Mouse (Mus musculus): ENCODE measurements around the gene Mettl7a3. TPM values are rescaled to one million over a fixed set of nuclear protein-coding genes. Genes with fewer than 3 reads are reported as not detected.

Gene Mettl7a3
- 0.43 and 0.50 TPM in 2 replicates for polyA plus RNA-seq (2014; fragmentation: Nextera tagmentation; extraction: Ambion mirVana)

DNA sequence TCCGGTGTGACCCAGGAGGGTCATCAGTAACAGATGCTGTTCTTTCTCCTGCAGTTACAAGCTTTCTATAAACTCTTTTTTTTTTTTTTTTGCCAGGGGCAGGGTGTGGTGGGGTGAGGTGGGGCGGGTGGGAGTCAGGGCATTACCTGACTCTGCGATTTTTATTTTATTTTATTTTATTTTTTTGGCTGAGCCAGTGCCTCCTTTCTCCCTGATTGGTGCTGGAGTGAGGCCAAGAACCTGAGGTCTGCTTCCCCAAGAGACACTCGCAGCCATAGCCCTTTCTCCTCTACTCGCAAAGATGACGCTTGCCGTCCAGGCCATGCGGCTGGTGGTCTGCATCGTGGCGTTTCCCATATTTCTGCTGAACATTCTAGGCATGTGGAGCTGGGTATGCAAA lies at the start of gene Mettl7a3:
TSS of gene Mettl7a3 (plus strand) at position 301 of the 400 bp plus-strand sequence.
- DNase-seq (ENCODE audit: low spot score): no peak
- Histone ChIP-seq H3K4me1 (ENCODE audit: control insufficient read depth, insufficient read depth, low read length) (no peaks in the 10 kb centered on the region), H3K4me3 (ENCODE audit: low read depth, low read length) (no peak within 1 kb of the TSS), H3K4me2 (ENCODE audit: low read depth, low read length) (no peak within 1 kb of the TSS), H3K9ac (ENCODE audit: low read depth, low read length) (no peak within 1 kb of the TSS), H3K27ac (replicated peaks; ENCODE audit: low read depth, low read length) (no peak within 1 kb of the TSS), H3K9me3 (ENCODE audit: control insufficient read depth, low read length) (no peaks in the 10 kb centered on the region), H3K36me3 (ENCODE audit: control insufficient read depth, insufficient read depth, low read length) (no peaks in the 10 kb centered on the region), H3K27me3 (replicated peaks; ENCODE audit: control insufficient read depth, insufficient read depth, low read length) (no peaks in the 10 kb centered on the region)
- no peak for ATAC-seq (ENCODE audit: low read depth)
- 53% methylated on average over 10 of the region's 10 CpGs for WGBS

DNA sequence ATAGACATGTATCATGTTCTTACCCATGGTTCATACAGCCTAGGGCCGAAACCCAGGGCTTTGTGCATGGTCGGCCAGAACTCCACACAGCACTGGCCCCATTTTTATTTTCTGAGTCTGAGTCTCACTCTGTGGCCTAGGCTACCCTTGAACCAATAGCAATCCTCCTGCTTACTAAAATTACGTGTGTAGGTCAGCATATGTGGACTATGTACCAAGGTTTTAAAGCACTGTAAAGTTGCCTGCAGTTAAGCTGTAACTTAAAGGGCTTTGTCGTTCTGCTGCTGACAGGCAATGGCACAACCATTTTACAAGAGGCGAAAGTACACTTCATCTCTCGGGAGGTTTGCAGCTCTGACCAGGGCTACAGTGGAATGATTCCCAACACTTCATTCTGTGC lies 45.7 kb upstream of the Mettl7a3 start:
- H3K4me3 ChIP-seq (ENCODE audit: low read depth, low read length): no peak overlapping the region
- no peak for DNase-seq (ENCODE audit: low spot score)
- H3K4me2 ChIP-seq (ENCODE audit: low read depth, low read length): no peak overlapping the region
- H3K9me3 ChIP-seq (ENCODE audit: control insufficient read depth, low read length): no peaks in the 10 kb centered on the region
- H3K9ac ChIP-seq (ENCODE audit: low read depth, low read length): no peak overlapping the region
- H3K27ac ChIP-seq (replicated peaks; ENCODE audit: low read depth, low read length): no peak overlapping the region
- H3K4me1 ChIP-seq (ENCODE audit: control insufficient read depth, insufficient read depth, low read length): no peaks in the 10 kb centered on the region
- H3K27me3 ChIP-seq (replicated peaks; ENCODE audit: control insufficient read depth, insufficient read depth, low read length): no peaks in the 10 kb centered on the region
- no peak for ATAC-seq (ENCODE audit: low read depth)
- WGBS: 91% methylated on average over 6 of the region's 6 CpGs
- no peaks in the 10 kb centered on the region for H3K36me3 ChIP-seq (ENCODE audit: control insufficient read depth, insufficient read depth, low read length)

DNA sequence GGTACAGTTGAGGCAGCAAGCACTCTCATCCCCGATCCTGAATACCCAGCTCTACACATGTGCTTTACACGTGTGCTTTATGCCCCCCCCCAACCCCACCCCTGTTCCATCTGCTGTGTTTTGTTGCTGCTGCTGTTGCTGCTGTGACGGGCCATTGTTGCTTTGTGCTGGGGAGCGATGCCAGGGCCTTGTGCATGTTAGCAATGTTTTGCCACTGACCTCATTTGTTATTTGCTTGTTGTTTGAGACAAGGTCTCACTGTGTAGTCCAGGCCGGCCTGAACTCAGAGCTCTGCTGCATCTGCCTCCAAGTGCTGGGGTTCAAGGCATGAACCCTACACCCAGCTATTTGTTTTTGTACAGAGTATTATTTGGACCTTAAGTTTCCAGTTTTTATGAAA lies 43.9 kb upstream of the Mettl7a3 start:
- DNase-seq (ENCODE audit: low spot score) (no peak), ATAC-seq (ENCODE audit: low read depth) (no peak)
- H3K4me1 ChIP-seq (ENCODE audit: control insufficient read depth, insufficient read depth, low read length): no peaks in the 10 kb centered on the region
- no peak overlapping the region for H3K9ac ChIP-seq (ENCODE audit: low read depth, low read length)
- 75% methylated on average over 5 of the region's 5 CpGs for WGBS
- H3K27ac ChIP-seq (replicated peaks; ENCODE audit: low read depth, low read length): no peak overlapping the region
- no peak overlapping the region for H3K4me3 ChIP-seq (ENCODE audit: low read depth, low read length)
- no peaks in the 10 kb centered on the region for H3K27me3 ChIP-seq (replicated peaks; ENCODE audit: control insufficient read depth, insufficient read depth, low read length)
- no peaks in the 10 kb centered on the region for H3K9me3 ChIP-seq (ENCODE audit: control insufficient read depth, low read length)
- H3K36me3 ChIP-seq (ENCODE audit: control insufficient read depth, insufficient read depth, low read length): no peaks in the 10 kb centered on the region
- H3K4me2 ChIP-seq (ENCODE audit: low read depth, low read length): no peak overlapping the region

DNA sequence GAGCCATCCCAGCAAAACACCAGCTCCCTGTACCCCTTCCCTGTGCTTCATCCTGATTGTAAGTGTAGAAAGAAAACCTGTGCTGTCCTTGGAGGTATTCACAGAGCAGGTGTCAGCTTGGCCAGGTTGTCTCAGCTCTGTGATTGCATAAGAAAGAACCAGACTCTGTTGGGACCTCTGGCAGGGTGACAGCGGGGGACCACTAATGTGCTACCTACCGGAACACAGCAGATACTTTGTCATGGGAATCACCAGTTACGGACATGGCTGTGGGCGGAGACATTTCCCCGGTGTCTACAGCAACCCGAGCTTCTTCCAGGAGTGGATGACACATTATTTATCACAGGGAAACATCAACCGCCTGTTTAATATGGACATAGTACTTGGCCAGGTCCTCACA lies 42.4 kb upstream of the Mettl7a3 start:
- 68% methylated on average over 7 of the region's 7 CpGs for WGBS
- Histone ChIP-seq H3K4me3 (ENCODE audit: low read depth, low read length) (no peak overlapping the region), H3K4me2 (ENCODE audit: low read depth, low read length) (no peak overlapping the region), H3K36me3 (ENCODE audit: control insufficient read depth, insufficient read depth, low read length) (no peaks in the 10 kb centered on the region), H3K27ac (replicated peaks; ENCODE audit: low read depth, low read length) (no peak overlapping the region), H3K27me3 (replicated peaks; ENCODE audit: control insufficient read depth, insufficient read depth, low read length) (no peaks in the 10 kb centered on the region), H3K9ac (ENCODE audit: low read depth, low read length) (no peak overlapping the region), H3K9me3 (ENCODE audit: control insufficient read depth, low read length) (no peaks in the 10 kb centered on the region), H3K4me1 (ENCODE audit: control insufficient read depth, insufficient read depth, low read length) (no peaks in the 10 kb centered on the region)
- DNase-seq (ENCODE audit: low spot score): no peak
- no peak for ATAC-seq (ENCODE audit: low read depth)

DNA sequence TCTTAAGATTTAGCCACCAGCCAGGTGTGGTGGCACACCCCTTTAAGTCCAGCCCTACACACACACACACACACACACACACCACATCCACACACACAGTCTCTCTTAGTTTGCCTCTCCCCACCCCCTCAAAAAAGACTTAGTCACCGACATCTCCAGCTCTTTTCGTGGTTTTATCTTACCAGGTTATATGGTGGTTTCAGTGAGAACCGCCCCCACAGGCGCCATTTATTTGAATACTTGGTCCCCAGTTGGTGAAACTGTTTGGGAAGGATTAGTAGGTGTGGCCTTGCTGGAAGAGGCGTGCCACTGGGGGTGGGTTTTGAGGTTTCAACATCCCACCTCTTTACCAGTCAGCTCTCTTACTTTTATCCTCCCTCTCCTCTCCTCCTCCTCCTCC lies 36.9 kb upstream of the Mettl7a3 start:
- no peak overlapping the region for H3K9ac ChIP-seq (ENCODE audit: low read depth, low read length)
- H3K4me3 ChIP-seq (ENCODE audit: low read depth, low read length): no peak overlapping the region
- H3K4me2 ChIP-seq (ENCODE audit: low read depth, low read length): no peak overlapping the region
- H3K9me3 ChIP-seq (ENCODE audit: control insufficient read depth, low read length): no peaks in the 10 kb centered on the region
- H3K27ac ChIP-seq (replicated peaks; ENCODE audit: low read depth, low read length): no peak overlapping the region
- no peaks in the 10 kb centered on the region for H3K4me1 ChIP-seq (ENCODE audit: control insufficient read depth, insufficient read depth, low read length)
- no peak for ATAC-seq (ENCODE audit: low read depth)
- WGBS: 82% methylated on average over 5 of the region's 5 CpGs
- DNase-seq (ENCODE audit: low spot score): no peak
- no peaks in the 10 kb centered on the region for H3K27me3 ChIP-seq (replicated peaks; ENCODE audit: control insufficient read depth, insufficient read depth, low read length)
- H3K36me3 ChIP-seq (ENCODE audit: control insufficient read depth, insufficient read depth, low read length): no peaks in the 10 kb centered on the region

DNA sequence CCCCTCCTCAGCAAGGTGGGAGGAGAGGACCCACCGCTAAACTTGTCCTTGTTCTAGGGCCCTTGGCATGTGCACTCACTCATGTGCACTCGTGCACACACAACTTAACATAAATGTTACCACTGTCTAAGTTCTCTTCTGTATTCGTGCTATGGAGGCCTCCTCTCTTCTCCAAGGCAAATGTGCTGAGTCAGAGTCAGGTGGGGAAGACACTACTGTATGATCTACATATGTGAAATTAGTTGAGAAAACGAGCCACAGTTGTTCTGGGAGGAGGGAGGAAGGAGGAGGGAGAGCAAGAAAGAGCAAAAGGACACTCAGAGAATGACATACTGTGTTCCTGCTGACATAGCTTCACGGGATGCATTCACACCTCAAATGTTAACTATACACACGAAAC lies 34.2 kb upstream of the Mettl7a3 start:
- no peak overlapping the region for H3K4me2 ChIP-seq (ENCODE audit: low read depth, low read length)
- no peak overlapping the region for H3K4me3 ChIP-seq (ENCODE audit: low read depth, low read length)
- ATAC-seq (ENCODE audit: low read depth) (no peak), DNase-seq (ENCODE audit: low spot score) (no peak)
- WGBS: 74% methylated on average over 6 of the region's 6 CpGs
- no peaks in the 10 kb centered on the region for H3K9me3 ChIP-seq (ENCODE audit: control insufficient read depth, low read length)
- H3K4me1 ChIP-seq (ENCODE audit: control insufficient read depth, insufficient read depth, low read length): 0 out of 2 replicates have a peak, but pooled peaks cover 4% of the 10 kb centered on the region
- H3K27ac ChIP-seq (replicated peaks; ENCODE audit: low read depth, low read length): no peak overlapping the region
- no peaks in the 10 kb centered on the region for H3K27me3 ChIP-seq (replicated peaks; ENCODE audit: control insufficient read depth, insufficient read depth, low read length)
- H3K9ac ChIP-seq (ENCODE audit: low read depth, low read length): no peak overlapping the region
- no peaks in the 10 kb centered on the region for H3K36me3 ChIP-seq (ENCODE audit: control insufficient read depth, insufficient read depth, low read length)

DNA sequence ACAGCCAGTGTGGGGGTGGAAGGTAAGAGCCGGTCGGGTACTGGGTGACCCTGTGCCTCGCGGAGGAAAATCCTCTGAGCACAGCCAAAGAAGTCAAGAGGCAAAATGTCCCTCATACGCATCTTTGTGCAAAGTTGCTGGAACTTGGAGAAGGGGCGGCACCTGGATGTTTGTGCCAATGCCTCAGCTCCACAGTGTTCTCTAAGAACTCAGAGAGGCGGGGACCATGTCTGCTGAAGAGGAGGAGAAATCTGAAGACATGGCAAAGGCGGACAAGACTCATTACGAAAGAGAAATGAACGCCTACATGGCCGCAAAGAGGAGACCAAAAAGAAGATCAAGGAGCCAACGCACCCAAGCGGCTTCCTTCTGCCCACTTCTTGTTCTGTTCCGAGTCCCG lies 33.2 kb upstream of the Mettl7a3 start:
- Histone ChIP-seq H3K4me2 (ENCODE audit: low read depth, low read length) (no peak overlapping the region), H3K27ac (replicated peaks; ENCODE audit: low read depth, low read length) (no peak overlapping the region), H3K4me3 (ENCODE audit: low read depth, low read length) (no peak overlapping the region), H3K4me1 (ENCODE audit: control insufficient read depth, insufficient read depth, low read length) (0 out of 2 replicates have a peak, but pooled peaks cover 4% of the 10 kb centered on the region), H3K9me3 (ENCODE audit: control insufficient read depth, low read length) (no peaks in the 10 kb centered on the region), H3K9ac (ENCODE audit: low read depth, low read length) (no peak overlapping the region), H3K36me3 (ENCODE audit: control insufficient read depth, insufficient read depth, low read length) (no peaks in the 10 kb centered on the region), H3K27me3 (replicated peaks; ENCODE audit: control insufficient read depth, insufficient read depth, low read length) (no peaks in the 10 kb centered on the region)
- no peak for ATAC-seq (ENCODE audit: low read depth)
- WGBS: 82% methylated on average over 15 of the region's 15 CpGs
- DNase-seq (ENCODE audit: low spot score): no peak

DNA sequence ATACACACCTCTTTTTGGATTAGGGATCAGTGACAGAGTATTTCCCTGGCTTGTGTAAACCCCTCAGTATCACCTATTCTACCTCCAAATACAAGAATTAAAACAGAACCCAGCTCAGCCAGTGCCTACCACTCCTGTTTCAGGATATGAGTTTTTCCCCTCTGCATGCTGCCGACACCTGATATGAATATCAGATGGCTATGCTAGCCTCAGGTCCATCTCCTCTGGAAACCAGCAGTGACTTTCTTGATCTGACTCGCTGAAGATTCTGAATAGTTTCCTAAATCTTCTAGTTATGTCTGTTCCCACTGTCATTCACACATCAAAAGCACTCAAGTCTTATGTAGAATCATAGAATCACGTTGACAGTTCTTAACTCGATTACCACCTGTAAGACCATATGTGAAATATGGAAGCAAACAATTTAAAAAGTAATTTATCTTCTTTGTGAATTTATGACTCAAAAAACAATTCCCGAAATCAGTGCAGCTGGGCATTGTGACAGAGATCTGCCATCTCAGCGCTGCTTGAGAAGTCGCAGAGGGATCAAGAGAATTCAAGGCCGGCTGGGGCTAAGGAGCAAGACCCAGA lies 31.2 kb upstream of the Mettl7a3 start:
- Histone ChIP-seq H3K9me3 (ENCODE audit: control insufficient read depth, low read length) (no peaks in the 10 kb centered on the region), H3K36me3 (ENCODE audit: control insufficient read depth, insufficient read depth, low read length) (no peaks in the 10 kb centered on the region), H3K4me1 (ENCODE audit: control insufficient read depth, insufficient read depth, low read length) (0 out of 2 replicates have a peak, but pooled peaks cover 4% of the 10 kb centered on the region), H3K27ac (replicated peaks; ENCODE audit: low read depth, low read length) (peak overlapping the region; percentile 84; the same call in 1 of the 2 replicates), H3K9ac (ENCODE audit: low read depth, low read length) (peak overlapping the region; percentile 70; the same call in 1 of the 2 replicates), H3K27me3 (replicated peaks; ENCODE audit: control insufficient read depth, insufficient read depth, low read length) (no peaks in the 10 kb centered on the region), H3K4me2 (ENCODE audit: low read depth, low read length) (peak overlapping the region; percentile 71), H3K4me3 (ENCODE audit: low read depth, low read length) (peak overlapping the region; percentile 53)
- 46% methylated on average over 8 of the region's 8 CpGs for WGBS
- ATAC-seq (ENCODE audit: low read depth) (no peak), DNase-seq (ENCODE audit: low spot score) (no peak)

Data from embryonic facial prominence, embryonic 14.5 days (tissue).